Mouse (Mus musculus): ENCODE data around the gene Esam.

The Esam gene

GRCm38 (mm10) chr9:37536851-37537250, 9.0 kb downstream of the Esam start:
- whole genome bisulfite sequencing = 83% methylated on average over 4 of the region's 4 CpGs

GRCm38 (mm10) chr9:37537658-37538250, 9.9 kb downstream of the Esam start:
- WGBS = 61% methylated on average over 5 of the region's 5 CpGs

GRCm38 (mm10) chr9:37539170-37540025, 11.5 kb downstream of the Esam start, which contains the start of gene Vsig2:
Vsig2 (plus strand) TSS chr9:37539255.
- WGBS = 45% methylated on average over 23 of the region's 23 CpGs

GRCm38 (mm10) chr9:37540226-37540625, 12.3 kb downstream of the Esam start:
- 72% methylated on average over 4 of the region's 4 CpGs for WGBS

- 52% methylated on average over 6 of the region's 6 CpGs for WGBS
These were observed 13.1 kb downstream of the Esam start for GRCm38 (mm10) chr9:37540701-37541575.

GRCm38 (mm10) chr9:37541851-37542642, 14.2 kb downstream of the Esam start:
- 53% methylated on average over 7 of the region's 7 CpGs for WGBS

- WGBS = 37% methylated on average over 12 of the region's 12 CpGs
These were observed 16.1 kb downstream of the Esam start for GRCm38 (mm10) chr9:37543869-37544440.

- 4% methylated on average over 29 of the region's 29 CpGs for WGBS
These were observed 16.7 kb downstream of the Esam start for GRCm38 (mm10) chr9:37544447-37545165.

- WGBS = 21% methylated on average over 17 of the region's 17 CpGs
These were observed 17.3 kb downstream of the Esam start for GRCm38 (mm10) chr9:37545166-37545610.

GRCm38 (mm10) chr9:37545847-37546452, 18.1 kb downstream of the Esam start:
- WGBS = 29% methylated on average over 27 of the region's 27 CpGs

GRCm38 (mm10) chr9:37546889-37547288, 19.0 kb downstream of the Esam start:
- 54% methylated on average over 1 of the region's 1 CpGs for WGBS

- WGBS = 31% methylated on average over 1 of the region's 1 CpGs
These were observed 22.6 kb downstream of the Esam start for GRCm38 (mm10) chr9:37550435-37550834.

GRCm38 (mm10) chr9:37551751-37552531, 24.1 kb downstream of the Esam start:
- WGBS = 4% methylated on average over 23 of the region's 23 CpGs

- 4% methylated on average over 31 of the region's 31 CpGs for WGBS
These were observed 24.8 kb downstream of the Esam start, which contains the start of gene Nrgn for GRCm38 (mm10) chr9:37552536-37553293. Nrgn (minus strand) TSS chr9:37552904.

GRCm38 (mm10) chr9:37554279-37554678, 26.4 kb downstream of the Esam start:
- 68% methylated on average over 1 of the region's 1 CpGs for WGBS

GRCm38 (mm10) chr9:37554838-37555748, 27.2 kb downstream of the Esam start, which contains the start of gene Siae:
Siae (plus strand) TSS chr9:37555698.
- 19% methylated on average over 7 of the region's 7 CpGs for WGBS

GRCm38 (mm10) chr9:37556366-37556765, 28.5 kb downstream of the Esam start:
- WGBS = 34% methylated on average over 3 of the region's 3 CpGs
